Mouse (Mus musculus) embryo, embryonic 11 days (tissue): ENCODE data around the gene Gm20547.
"Not testable (repeated sequence)": the region's sequence is repeated elsewhere in the genome, so short reads cannot be mapped to it uniquely, and the experiment has no call there.

Experiments used
- DNase-seq: peaks from one replicate; pipeline ENCODE4 v3.0.0-alpha.2; 2015

Gm20547 gene

GRCm38 (mm10) chr17:34849722-34850516 is 31.9 kb downstream of the Gm20547 start, which contains the start of the genes Skiv2l and Nelfe:
Gene Skiv2l, minus strand, starts transcription at chr17:34850210.
Gene Nelfe, plus strand, starts transcription at chr17:34850391.
- DNase-seq, result peak; percentile 99

GRCm38 (mm10) chr17:34847615-34848014 is 34.2 kb downstream of the Gm20547 start:
- DNase-seq, result no peak

GRCm38 (mm10) chr17:34847192-34847591 is 34.6 kb downstream of the Gm20547 start:
- no peak for DNase-seq

GRCm38 (mm10) chr17:34844884-34845283 is 37.0 kb downstream of the Gm20547 start:
- DNase-seq, result no peak

- DNase-seq, result no peak
Observed at GRCm38 (mm10) chr17:34840736-34841307, 41.0 kb downstream of the Gm20547 start.

GRCm38 (mm10) chr17:34838785-34839184 is 43.1 kb downstream of the Gm20547 start:
- DNase-seq, result no peak

- DNase-seq, result peak; percentile 7
Observed at GRCm38 (mm10) chr17:34837464-34838324, 44.1 kb downstream of the Gm20547 start.

- peak; percentile 98 for DNase-seq
Observed at GRCm38 (mm10) chr17:34836856-34837221, 45.0 kb downstream of the Gm20547 start, which contains the start of the genes Stk19 and Dxo. Gene Stk19, minus strand, starts transcription at chr17:34836945. Gene Dxo, plus strand, starts transcription at chr17:34837019.

GRCm38 (mm10) chr17:34836155-34836855 is 45.5 kb downstream of the Gm20547 start:
- no peak for DNase-seq

- not testable (repeated sequence) for DNase-seq
Observed at GRCm38 (mm10) chr17:34830776-34831175, 51.1 kb downstream of the Gm20547 start.

GRCm38 (mm10) chr17:34814818-34815370 is 66.9 kb downstream of the Gm20547 start:
- no peak for DNase-seq

GRCm38 (mm10) chr17:34813747-34814146 is 68.1 kb downstream of the Gm20547 start:
- peak; percentile 17 for DNase-seq

- DNase-seq, result no peak
Observed at GRCm38 (mm10) chr17:34811275-34811674, 70.6 kb downstream of the Gm20547 start.

GRCm38 (mm10) chr17:34810811-34811210 is 71.0 kb downstream of the Gm20547 start:
- not testable (repeated sequence) for DNase-seq

- not testable (repeated sequence) for DNase-seq
Observed at GRCm38 (mm10) chr17:34810411-34810810, 71.4 kb downstream of the Gm20547 start.

GRCm38 (mm10) chr17:34808599-34809205 is 73.1 kb downstream of the Gm20547 start:
- no peak for DNase-seq

GRCm38 (mm10) chr17:34807176-34807575 is 74.7 kb downstream of the Gm20547 start:
- no peak for DNase-seq
